Mouse (Mus musculus): ENCODE measurements around the gene Astn2. TPM values are rescaled to one million over a fixed set of nuclear protein-coding genes. Genes with fewer than 3 reads are reported as not detected.

Astn2 gene
- total RNA-seq, 2 experiments from 2014 or later = 21.8 to 22.3 TPM

- no peak for DNase-seq
Measured at GRCm38 (mm10) chr4:65531621-65532020, 872.8 kb downstream of the Astn2 start.

- DNase-seq = no peak
Measured at GRCm38 (mm10) chr4:65530901-65531300, 873.5 kb downstream of the Astn2 start.

DNA sequence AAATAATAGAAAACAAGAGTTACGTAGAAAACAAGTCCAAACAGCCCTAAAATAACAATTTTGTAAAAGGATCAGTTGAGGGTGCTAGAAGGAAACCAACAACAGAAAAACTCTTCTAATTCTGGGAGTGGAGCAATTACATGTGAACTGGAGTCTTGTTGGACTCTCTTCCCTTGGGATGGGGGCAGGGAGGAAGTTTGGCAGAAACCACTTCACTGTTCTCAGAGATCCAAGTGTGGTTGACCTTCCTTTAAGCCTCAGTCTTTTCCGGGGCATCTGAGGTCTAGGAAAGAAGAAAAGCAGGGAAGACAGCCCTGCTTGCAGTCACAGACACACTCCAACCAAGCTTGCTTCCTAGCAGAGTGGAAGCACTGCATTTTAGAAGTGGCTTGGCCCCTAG is 896.3 kb downstream of the Astn2 start:
- no peak for DNase-seq

GRCm38 (mm10) chr4:65506870-65507269 is 897.5 kb downstream of the Astn2 start:
- no peak for DNase-seq

GRCm38 (mm10) chr4:65496463-65496834 is 908.0 kb downstream of the Astn2 start:
- peak; percentile 72 to 74 for DNase-seq

GRCm38 (mm10) chr4:65495705-65496462 is 908.5 kb downstream of the Astn2 start:
- no peak for DNase-seq

GRCm38 (mm10) chr4:65491541-65491940 is 912.9 kb downstream of the Astn2 start:
- DNase-seq = no peak

DNA sequence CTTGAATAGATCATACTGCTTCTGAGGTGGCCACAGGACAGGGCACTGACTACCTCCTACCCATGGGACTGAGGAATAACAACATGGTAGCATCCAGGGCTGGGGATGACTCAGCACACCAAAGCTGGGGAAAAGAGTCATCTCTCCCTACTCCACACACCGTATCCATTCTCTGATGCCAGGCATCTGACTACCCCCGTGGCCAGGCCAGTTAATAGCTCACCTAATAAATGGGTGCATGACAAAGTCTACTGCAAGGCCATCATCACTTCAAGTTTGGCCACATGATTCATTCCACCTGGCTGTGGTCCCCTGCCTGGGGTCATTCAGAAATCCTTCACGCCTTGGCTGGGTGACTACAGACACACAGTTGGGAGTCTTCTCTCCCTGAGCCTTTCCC is 914.7 kb downstream of the Astn2 start:
- DNase-seq = no peak

- DNase-seq = no peak
Measured at GRCm38 (mm10) chr4:65481632-65482031, 922.8 kb downstream of the Astn2 start.

GRCm38 (mm10) chr4:65477106-65477505 is 927.3 kb downstream of the Astn2 start:
- peak; percentile 15 to 21 for DNase-seq

DNA sequence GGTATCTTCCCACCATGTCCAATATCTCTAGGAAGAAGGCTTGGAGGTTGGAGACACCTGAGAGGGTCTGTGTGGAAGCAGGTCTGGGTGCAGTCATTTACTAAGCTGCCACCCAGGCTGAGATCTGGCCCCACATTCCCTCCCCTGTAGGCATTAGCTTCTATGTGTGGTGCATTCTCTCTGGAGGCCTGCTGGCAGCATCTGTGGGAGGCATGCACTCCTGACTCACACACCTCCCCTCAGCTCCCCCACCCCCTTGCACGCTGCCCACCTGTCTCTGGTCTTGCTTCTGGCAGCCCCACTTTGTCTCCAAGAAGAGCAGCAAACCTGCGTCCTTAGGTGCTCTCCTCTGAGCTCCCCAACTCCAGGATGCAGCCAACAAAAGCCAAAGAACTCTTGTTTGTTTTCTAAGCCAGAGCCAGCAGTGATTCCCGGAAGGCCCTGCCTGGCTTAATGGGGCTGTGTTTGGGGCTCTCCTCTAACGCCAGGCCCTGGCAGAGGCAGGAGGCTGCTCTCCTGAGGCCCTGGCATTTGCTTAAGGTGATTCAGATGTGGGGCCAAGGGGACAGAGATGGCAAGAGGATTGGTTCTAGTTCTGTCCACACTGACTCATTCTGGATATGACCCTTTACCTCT is 928.4 kb downstream of the Astn2 start:
- DNase-seq = no peak

DNA sequence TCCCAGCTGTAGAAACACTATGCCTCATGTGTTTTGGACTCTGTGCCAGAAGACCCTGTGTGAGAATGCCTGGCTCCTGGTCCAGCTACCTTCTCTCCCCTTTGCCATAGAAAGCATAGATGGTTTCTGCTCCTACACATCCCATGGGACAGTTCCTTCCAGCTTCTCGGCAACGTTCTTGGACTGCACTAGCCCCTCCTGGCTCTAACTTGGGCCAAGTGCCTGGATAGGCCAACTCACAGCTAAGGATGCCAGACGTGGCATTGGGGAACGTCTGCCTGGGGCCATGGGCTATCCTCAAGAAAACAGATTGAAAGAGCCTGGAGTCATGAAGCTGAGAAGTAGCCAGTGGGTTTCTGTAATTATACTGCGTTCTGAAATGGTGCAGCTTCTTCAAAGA is 931.3 kb downstream of the Astn2 start:
- DNase-seq = no peak

- peak; percentile 21 to 38 for DNase-seq
Measured at GRCm38 (mm10) chr4:65449171-65449570, 955.2 kb downstream of the Astn2 start.

DNA sequence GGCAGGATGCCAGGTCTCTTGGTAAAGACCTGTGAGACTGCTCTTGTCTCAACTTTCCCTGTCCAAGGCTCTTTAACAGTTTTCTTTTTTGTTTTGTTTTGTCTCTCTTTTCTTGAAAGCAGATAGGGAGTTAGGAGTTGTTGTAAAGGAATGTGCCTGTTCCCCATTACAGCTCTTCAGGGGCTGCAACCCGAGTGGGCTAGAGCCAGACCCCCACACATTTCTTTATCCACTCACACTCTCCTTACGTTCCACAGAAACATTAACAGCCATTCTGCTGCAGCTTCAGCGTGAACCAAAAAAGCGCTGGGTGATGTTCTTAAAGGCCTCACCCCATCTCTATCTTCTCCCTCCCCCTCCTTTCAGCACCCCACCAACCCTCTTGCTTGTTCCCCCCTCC is 962.7 kb downstream of the Astn2 start:
- DNase-seq = no peak

GRCm38 (mm10) chr4:65430804-65431203 is 973.6 kb downstream of the Astn2 start:
- DNase-seq = no peak

- DNase-seq = no peak
Measured at GRCm38 (mm10) chr4:65427480-65427879, 976.9 kb downstream of the Astn2 start.

DNA sequence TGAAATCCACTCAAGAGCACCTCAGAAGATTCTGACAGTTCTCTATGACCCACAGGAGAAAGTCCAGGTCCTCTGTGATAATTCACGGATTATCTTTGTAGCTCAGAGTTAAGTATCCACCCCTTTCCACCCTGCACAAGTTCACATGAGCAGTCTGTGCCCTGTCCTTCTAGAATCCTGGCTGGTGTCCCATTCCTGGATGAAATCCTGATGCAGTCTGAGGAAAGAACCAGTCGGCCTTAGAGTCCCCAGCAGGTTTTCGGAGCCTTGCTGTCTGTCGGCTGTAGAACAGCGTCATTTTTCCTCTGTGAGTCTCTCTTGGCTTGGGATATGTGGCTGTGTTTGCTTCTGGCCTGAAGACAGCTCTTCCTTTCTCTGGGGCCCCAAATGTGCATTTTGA is 978.0 kb downstream of the Astn2 start:
- no peak for DNase-seq

GRCm38 (mm10) chr4:65423068-65423625 is 981.3 kb downstream of the Astn2 start:
- no peak for DNase-seq

GRCm38 (mm10) chr4:65421272-65421671 is 983.1 kb downstream of the Astn2 start:
- DNase-seq = no peak

GRCm38 (mm10) chr4:65420511-65420931 is 983.9 kb downstream of the Astn2 start:
- no peak for DNase-seq

- no peak for DNase-seq
Measured at GRCm38 (mm10) chr4:65415507-65415906, 988.9 kb downstream of the Astn2 start.

- DNase-seq = no peak
Measured at GRCm38 (mm10) chr4:65402836-65403634, 1001.4 kb downstream of the Astn2 start.

- no peak for DNase-seq
Measured at GRCm38 (mm10) chr4:65402286-65402685, 1002.1 kb downstream of the Astn2 start.
